Mouse (Mus musculus) brain, embryonic 14.5 days (tissue): Measurements from ENCODE around the gene 4833427G06Rik. TPM values are rescaled to one million over a fixed set of nuclear protein-coding genes. Genes with fewer than 3 reads are reported as not detected.
"Not testable (repeated sequence)": the region's sequence is repeated elsewhere in the genome, so short reads cannot be mapped to it uniquely, and the experiment has no call there.

Experiments
- DNase-seq: peaks from one replicate; pipeline ENCODE4 v3.0.0-alpha.2; 2011; ENCODE audit warnings: low read depth
- CTCF ChIP-seq: fragments of 200-500 bp; IDR thresholded peaks from 2 replicates; pipeline ENCODE4 v1.5.1; 2012; ENCODE audit warnings: inconsistent platforms, mild to moderate bottlenecking, moderate library complexity, borderline replicate concordance; ENCODE audit not compliant: insufficient read depth, insufficient read length; ENCODE audit errors: extremely low read depth
- POLR2A ChIP-seq: fragments of 200-500 bp; IDR thresholded peaks from 2 replicates; pipeline ENCODE4 v1.6.1; 2012; ENCODE audit warnings: mild to moderate bottlenecking, inconsistent platforms, borderline replicate concordance; ENCODE audit not compliant: poor library complexity, insufficient read depth, insufficient read length, severe bottlenecking; ENCODE audit errors: extremely low read depth
- polyA plus RNA-seq: library from polyadenylated mRNA; depleted of rRNA; stranded (reverse); fragments of >200 nt; gene quantifications from 2 replicates; pipeline ENCODE4 v1.2.3, GENCODE M21; 2012; rRNA removed

Gene 4833427G06Rik
- 0.63 and 0.72 TPM in 2 replicates for polyA plus RNA-seq

- TF ChIP-seq CTCF (peak; percentile 41; the same call in 1 of the 2 replicates), POLR2A (no peak)
- peak; percentile 81 for DNase-seq
Measured at GRCm38 (mm10) chr9:51101756-51102425, at the start of gene 4833427G06Rik. 4833427G06Rik (minus strand) TSS chr9:51102078.

DNA sequence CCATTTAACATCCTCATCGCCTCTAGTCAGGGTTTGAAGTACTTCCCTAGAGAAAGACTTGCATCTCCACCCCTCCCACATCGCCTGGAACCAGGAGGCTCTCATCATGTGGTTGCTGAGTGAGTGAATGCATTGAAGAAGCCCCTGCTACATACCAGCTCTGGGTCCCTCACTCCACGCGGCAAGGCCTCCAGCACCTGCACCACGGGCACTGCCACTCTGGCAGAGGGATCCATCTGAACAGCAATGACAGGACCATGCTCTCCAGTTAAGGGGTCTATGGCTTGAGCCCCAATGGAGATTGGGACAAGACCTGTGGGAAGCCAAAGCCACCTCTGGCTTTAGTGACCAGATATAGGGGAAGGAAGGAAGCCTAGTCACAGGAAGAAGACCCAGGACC is 45.4 kb upstream of the 4833427G06Rik start:
- DNase-seq, result no peak
- TF ChIP-seq CTCF (no peak), POLR2A (no peak)

DNA sequence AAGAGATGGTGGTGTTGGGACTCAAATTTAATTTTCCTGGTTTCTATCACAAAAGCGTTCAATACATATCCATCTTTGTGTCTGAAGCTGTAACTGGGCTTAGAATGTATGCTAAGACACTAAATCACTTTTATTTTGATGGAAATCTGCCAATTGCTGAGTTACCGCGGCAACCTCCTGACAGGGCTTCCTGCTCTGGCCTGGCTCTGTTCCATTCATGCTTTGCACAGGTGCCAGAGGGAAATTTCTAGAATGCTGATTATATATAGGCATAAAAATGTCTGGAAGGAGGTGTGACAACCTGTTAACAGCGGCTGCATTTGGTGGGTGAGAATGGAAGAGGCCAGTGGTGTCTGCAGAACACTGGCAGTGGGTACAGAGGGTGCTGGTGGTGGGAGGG is 44.6 kb upstream of the 4833427G06Rik start:
- peak; percentile 60 for DNase-seq
- TF ChIP-seq CTCF, result no peak
- TF ChIP-seq POLR2A, result no peak

- no peak for DNase-seq
- TF ChIP-seq POLR2A (no peak), CTCF (peak; percentile 11; the same call in 1 of the 2 replicates)
Measured at GRCm38 (mm10) chr9:51144218-51144617, 42.3 kb upstream of the 4833427G06Rik start.

GRCm38 (mm10) chr9:51143437-51143836 is 41.6 kb upstream of the 4833427G06Rik start:
- no peak for DNase-seq
- no peak for TF ChIP-seq CTCF
- no peak for TF ChIP-seq POLR2A

DNA sequence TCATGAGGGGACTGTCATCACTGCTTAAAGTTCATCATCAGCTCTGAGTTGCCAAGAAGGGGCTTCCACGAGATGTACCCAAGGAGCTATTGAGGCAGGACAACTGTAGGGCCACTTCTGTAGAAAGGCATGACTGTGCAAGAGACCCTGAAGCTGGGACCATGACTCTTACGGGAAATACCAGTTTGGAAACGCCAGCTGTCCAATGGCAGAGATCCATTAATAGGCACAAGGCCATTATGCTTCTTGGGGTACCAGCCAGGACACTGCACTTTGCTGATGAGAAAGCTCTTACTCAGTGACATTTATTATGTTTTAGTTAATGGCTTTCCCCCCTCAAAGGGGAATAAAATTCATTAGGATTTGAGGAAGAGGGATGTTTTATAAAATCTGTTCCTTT is 38.8 kb upstream of the 4833427G06Rik start:
- TF ChIP-seq CTCF (no peak), POLR2A (no peak)
- DNase-seq, result no peak

DNA sequence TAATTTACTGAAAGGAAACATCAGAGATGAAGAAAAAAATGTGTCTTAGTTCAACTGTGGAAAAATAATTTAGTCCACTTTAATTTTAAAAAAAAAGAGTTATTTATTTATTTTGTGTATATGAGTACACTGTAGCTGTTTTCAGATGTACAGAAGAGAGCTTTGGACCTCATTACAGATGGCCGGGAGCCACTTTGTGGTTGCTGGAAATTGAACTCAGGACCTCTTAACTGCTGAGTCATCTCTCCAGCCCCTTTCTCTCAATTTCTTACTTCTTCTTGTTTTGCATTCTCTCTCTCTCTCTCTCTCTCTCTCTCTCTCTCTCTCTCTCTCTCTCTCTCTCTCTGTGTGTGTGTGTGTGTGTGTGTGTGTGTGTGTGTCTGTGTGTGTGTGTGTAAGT is 37.5 kb upstream of the 4833427G06Rik start:
- not testable (repeated sequence) for DNase-seq

- no peak for DNase-seq
- no peak for TF ChIP-seq CTCF
- no peak for TF ChIP-seq POLR2A
Measured at GRCm38 (mm10) chr9:51138301-51138700, 36.4 kb upstream of the 4833427G06Rik start.

- TF ChIP-seq POLR2A (no peak), CTCF (no peak)
- no peak for DNase-seq
Measured at GRCm38 (mm10) chr9:51137836-51138235, 36.0 kb upstream of the 4833427G06Rik start.

- TF ChIP-seq POLR2A (no peak), CTCF (no peak)
Measured at GRCm38 (mm10) chr9:51137432-51137831, 35.6 kb upstream of the 4833427G06Rik start.

GRCm38 (mm10) chr9:51136985-51137384 is 35.1 kb upstream of the 4833427G06Rik start:
- peak; percentile 26 for DNase-seq
- TF ChIP-seq POLR2A (no peak), CTCF (peak; percentile 59; the same call in 1 of the 2 replicates)

More at GRCm38 (mm10) chr9:51137432-51137831, 35.6 kb upstream of the 4833427G06Rik start:
- DNase-seq, result no peak

DNA sequence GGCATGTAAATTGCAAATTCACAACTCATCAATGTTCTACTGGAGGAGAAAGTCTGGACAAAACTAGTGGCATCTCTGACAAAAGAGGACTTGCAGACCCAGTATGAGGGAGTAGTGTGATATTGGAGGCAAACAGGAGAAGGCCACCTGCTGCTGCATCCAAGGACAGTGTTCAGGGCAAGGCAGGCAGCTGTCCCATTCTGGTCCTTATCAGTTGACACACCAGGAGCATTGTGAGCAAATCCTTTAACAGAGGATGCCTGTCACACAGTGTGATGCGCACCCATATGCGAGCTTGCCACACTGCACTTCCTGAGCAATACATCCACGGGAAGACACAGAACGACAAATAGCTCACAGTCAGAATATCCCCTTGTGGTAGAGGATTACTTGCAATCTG is 12.9 kb upstream of the 4833427G06Rik start:
- DNase-seq, result no peak
- TF ChIP-seq POLR2A (no peak), CTCF (no peak)

GRCm38 (mm10) chr9:51105751-51106150 is 3.9 kb upstream of the 4833427G06Rik start:
- TF ChIP-seq POLR2A (no peak), CTCF (no peak)
- DNase-seq, result no peak
